Mouse (Mus musculus): ENCODE results near the gene Lims1. TPM values are rescaled to one million over a fixed set of nuclear protein-coding genes. Genes with fewer than 3 reads are reported as not detected.

The Lims1 gene
- polyA plus RNA-seq, 1 experiment from 2014 or later = 87.4 TPM

DNA sequence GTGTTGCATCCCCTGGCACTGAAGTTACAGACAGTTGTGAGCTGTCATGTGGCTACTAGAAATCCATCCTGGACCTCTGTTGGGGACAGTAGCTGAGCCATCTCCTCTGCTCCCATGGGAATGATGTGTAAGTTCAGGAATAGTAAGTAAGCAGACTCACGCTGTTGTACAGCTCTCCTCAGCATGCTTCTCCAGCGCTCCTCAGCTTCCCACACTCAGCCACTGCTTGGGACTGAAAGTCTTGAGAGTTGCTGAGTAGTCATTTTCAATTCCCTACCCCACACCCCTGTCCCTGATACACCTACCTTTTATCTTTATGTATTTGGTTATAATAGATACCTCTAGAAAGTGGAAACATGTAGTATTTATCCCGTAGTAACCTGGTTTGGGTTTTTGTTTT is 33.2 kb downstream of the Lims1 start:
- Histone ChIP-seq H3K4me1 (ENCODE audit: control insufficient read depth, insufficient read depth, low read length) (no peaks in the 10 kb centered on the region), H3K36me3 (ENCODE audit: control insufficient read depth, insufficient read depth, low read length) (no peaks in the 10 kb centered on the region), H3K27me3 (ENCODE audit: control insufficient read depth, insufficient read depth, low read length) (no peaks in the 10 kb centered on the region), H3K9me3 (ENCODE audit: control insufficient read depth, low read length) (no peaks in the 10 kb centered on the region), H3K9ac (ENCODE audit: low read length) (no peak overlapping the region), H3K4me3 (ENCODE audit: low read depth, low read length) (no peak overlapping the region), H3K4me2 (ENCODE audit: low read depth) (no peak overlapping the region), H3K27ac (ENCODE audit: low read depth, low read length) (no peak overlapping the region)
- DNase-seq (ENCODE audit: low spot score) (no peak), ATAC-seq (ENCODE audit: insufficient read depth, low FRiP score, low TSS enrichment) (no peak)
- WGBS = 94% methylated on average over 3 of the region's 3 CpGs

DNA sequence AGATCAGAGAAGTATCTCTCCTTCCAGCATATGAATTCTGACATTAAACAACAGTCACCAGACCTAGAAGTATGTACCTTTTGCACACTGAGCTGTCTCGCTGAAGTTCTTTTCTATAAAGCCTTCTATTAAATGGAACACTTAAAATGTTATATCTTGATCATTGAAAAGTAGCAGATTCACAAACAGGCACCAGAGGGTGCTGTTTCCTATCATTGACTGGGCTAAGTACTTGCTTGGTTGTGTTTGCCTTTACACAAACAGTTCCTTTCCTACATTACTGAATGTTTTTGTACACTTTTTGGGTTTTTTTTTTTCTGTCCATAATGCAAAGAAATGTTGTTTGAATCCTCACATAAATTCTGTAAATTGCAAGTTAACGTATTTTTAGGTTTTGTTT is 35.9 kb downstream of the Lims1 start:
- DNase-seq (ENCODE audit: low spot score) (no peak), ATAC-seq (ENCODE audit: insufficient read depth, low FRiP score, low TSS enrichment) (no peak)
- no peak overlapping the region for H3K4me2 ChIP-seq (ENCODE audit: low read depth)
- no peak overlapping the region for H3K9ac ChIP-seq (ENCODE audit: low read length)
- no peaks in the 10 kb centered on the region for H3K27me3 ChIP-seq (ENCODE audit: control insufficient read depth, insufficient read depth, low read length)
- H3K4me3 ChIP-seq (ENCODE audit: low read depth, low read length) = no peak overlapping the region
- H3K9me3 ChIP-seq (ENCODE audit: control insufficient read depth, low read length) = no peaks in the 10 kb centered on the region
- no peaks in the 10 kb centered on the region for H3K36me3 ChIP-seq (ENCODE audit: control insufficient read depth, insufficient read depth, low read length)
- H3K4me1 ChIP-seq (ENCODE audit: control insufficient read depth, insufficient read depth, low read length) = no peaks in the 10 kb centered on the region
- H3K27ac ChIP-seq (ENCODE audit: low read depth, low read length) = no peak overlapping the region
- 91% methylated on average over 2 of the region's 2 CpGs for WGBS

DNA sequence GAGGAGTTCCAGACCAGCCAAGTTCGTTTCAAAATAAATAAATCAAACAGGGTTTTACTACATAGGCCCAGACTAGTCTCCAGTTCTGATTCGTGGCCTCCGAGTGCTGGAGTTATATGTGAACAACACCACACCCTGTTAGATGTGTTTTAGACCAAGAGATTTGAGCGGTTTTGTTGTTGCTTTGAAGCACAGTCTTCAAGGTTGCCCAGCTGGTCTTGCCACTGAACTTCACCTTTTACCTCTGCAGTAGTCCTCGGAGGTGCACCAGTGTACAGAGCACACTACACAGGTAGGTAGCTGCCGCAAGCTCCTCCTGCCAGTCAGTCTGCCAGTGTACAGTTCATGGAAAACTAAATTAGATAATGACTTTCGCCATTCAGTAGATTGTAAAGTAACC is 36.7 kb downstream of the Lims1 start:
- H3K9me3 ChIP-seq (ENCODE audit: control insufficient read depth, low read length) = no peaks in the 10 kb centered on the region
- no peak overlapping the region for H3K9ac ChIP-seq (ENCODE audit: low read length)
- no peaks in the 10 kb centered on the region for H3K4me1 ChIP-seq (ENCODE audit: control insufficient read depth, insufficient read depth, low read length)
- H3K36me3 ChIP-seq (ENCODE audit: control insufficient read depth, insufficient read depth, low read length) = no peaks in the 10 kb centered on the region
- no peak overlapping the region for H3K4me2 ChIP-seq (ENCODE audit: low read depth)
- DNase-seq (ENCODE audit: low spot score) (no peak), ATAC-seq (ENCODE audit: insufficient read depth, low FRiP score, low TSS enrichment) (no peak)
- no peak overlapping the region for H3K4me3 ChIP-seq (ENCODE audit: low read depth, low read length)
- H3K27ac ChIP-seq (ENCODE audit: low read depth, low read length) = no peak overlapping the region
- WGBS = 92% methylated on average over 7 of the region's 7 CpGs
- no peaks in the 10 kb centered on the region for H3K27me3 ChIP-seq (ENCODE audit: control insufficient read depth, insufficient read depth, low read length)

DNA sequence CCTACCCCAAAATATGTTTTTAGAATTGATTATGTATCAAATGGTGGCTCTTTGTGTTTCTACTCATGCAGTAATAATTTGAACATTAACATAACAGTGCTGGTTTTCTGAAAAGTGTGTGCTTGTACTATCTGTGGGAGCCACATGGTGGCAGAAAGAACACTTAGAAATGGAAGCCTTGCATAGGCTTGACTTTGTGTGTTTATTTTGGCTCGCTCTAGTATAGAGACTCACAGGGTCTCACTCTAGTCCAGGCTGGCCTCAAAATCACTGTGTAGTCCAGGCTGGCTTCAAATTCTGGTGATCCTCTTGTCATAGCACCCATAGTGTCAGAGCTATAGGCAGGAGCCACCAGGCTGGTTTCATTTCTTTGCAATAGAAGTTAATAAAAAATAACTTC is 39.5 kb downstream of the Lims1 start:
- ATAC-seq (ENCODE audit: insufficient read depth, low FRiP score, low TSS enrichment) (no peak), DNase-seq (ENCODE audit: low spot score) (no peak)
- Histone ChIP-seq H3K27me3 (ENCODE audit: control insufficient read depth, insufficient read depth, low read length) (no peaks in the 10 kb centered on the region), H3K4me2 (ENCODE audit: low read depth) (no peak overlapping the region), H3K27ac (ENCODE audit: low read depth, low read length) (no peak overlapping the region), H3K36me3 (ENCODE audit: control insufficient read depth, insufficient read depth, low read length) (no peaks in the 10 kb centered on the region), H3K9me3 (ENCODE audit: control insufficient read depth, low read length) (no peaks in the 10 kb centered on the region), H3K9ac (ENCODE audit: low read length) (no peak overlapping the region), H3K4me3 (ENCODE audit: low read depth, low read length) (no peak overlapping the region), H3K4me1 (ENCODE audit: control insufficient read depth, insufficient read depth, low read length) (no peaks in the 10 kb centered on the region)
- WGBS = 93% methylated on average over 1 of the region's 1 CpGs

DNA sequence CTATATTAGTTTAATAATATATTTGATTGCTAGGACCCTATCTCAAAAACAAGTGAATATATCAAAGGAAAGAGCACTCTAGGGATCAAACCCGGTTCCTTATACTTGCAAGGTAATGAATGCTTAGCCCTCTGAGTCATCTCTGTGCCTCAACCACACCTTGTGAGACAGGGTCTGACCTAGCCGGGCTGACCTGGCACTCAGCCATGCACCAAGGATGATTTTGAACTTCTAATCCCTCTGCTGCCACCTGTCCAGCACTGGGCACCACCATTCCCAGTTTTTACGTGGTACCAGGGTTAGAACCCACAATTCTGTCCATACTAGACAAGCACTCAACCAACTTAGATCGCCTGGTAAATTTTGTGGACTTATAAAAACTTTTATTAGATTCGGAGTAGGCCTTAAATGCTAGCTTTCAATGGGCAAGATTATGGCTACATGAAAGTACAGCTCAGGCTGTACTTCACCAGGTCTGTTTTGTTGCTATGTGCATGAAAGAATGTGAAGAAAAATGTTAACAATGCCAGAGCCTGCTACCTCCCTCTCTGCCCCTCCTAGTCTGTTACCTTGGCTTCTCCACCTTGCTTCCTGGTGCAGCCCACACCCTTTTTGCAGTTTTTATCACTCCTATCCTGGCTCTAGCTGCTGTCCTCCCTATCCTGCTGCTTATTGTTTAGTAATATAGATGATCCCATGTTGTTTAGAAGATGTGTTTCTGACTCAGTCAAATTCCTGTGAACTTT is 41.7 kb downstream of the Lims1 start:
- Histone ChIP-seq H3K27ac (ENCODE audit: low read depth, low read length) (no peak overlapping the region), H3K4me1 (ENCODE audit: control insufficient read depth, insufficient read depth, low read length) (no peaks in the 10 kb centered on the region), H3K36me3 (ENCODE audit: control insufficient read depth, insufficient read depth, low read length) (no peaks in the 10 kb centered on the region), H3K9ac (ENCODE audit: low read length) (no peak overlapping the region), H3K27me3 (ENCODE audit: control insufficient read depth, insufficient read depth, low read length) (no peaks in the 10 kb centered on the region), H3K9me3 (ENCODE audit: control insufficient read depth, low read length) (no peaks in the 10 kb centered on the region), H3K4me3 (ENCODE audit: low read depth, low read length) (no peak overlapping the region), H3K4me2 (ENCODE audit: low read depth) (no peak overlapping the region)
- DNase-seq (ENCODE audit: low spot score) (no peak), ATAC-seq (ENCODE audit: insufficient read depth, low FRiP score, low TSS enrichment) (no peak)
- WGBS = 86% methylated on average over 5 of the region's 5 CpGs

DNA sequence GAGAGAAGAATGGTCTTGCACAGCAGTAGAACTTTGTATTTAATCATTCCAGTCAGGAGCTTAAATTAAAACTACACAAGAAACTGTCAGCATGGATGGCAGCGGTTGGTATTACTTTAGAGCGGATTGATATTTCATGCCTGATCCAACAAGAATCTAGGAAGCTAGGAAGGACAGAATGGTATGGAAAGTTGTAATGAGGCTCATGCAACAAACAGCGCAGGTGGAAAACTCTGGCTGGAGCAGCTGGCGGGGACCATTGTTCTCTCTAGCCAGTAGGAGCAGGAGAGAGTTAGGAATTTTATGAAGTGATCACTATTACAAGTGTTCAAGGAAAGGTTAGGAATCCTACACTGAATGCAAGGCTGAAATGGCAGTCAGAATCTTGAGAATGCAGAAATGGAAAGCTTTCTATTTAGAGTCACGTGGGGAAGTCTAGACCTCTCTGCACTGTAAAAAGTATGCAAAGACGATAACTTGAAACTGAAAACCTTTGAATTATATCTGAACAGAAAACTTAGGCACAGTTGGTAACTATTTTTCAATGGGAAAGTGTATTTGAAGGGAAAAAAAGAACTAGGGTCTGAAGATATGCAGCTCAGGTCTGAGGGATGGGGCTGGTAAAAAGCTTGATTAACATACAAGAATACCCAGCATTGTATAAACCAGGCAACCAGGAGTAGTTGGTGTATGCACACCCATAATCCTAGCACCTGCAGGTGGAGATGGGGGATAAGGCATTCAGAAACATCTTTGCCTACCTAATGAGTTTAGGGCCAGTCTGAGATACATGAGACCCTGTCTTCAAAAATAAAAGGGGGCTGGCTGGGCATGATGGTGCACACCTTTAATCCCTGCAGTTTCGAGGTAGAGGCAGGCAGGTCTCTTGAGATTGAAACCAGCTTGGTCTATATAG is 45.8 kb downstream of the Lims1 start:
- Histone ChIP-seq H3K9ac (ENCODE audit: low read length) (no peak overlapping the region), H3K27ac (ENCODE audit: low read depth, low read length) (no peak overlapping the region), H3K36me3 (ENCODE audit: control insufficient read depth, insufficient read depth, low read length) (no peaks in the 10 kb centered on the region), H3K4me2 (ENCODE audit: low read depth) (no peak overlapping the region), H3K27me3 (ENCODE audit: control insufficient read depth, insufficient read depth, low read length) (no peaks in the 10 kb centered on the region), H3K4me3 (ENCODE audit: low read depth, low read length) (no peak overlapping the region), H3K9me3 (ENCODE audit: control insufficient read depth, low read length) (no peaks in the 10 kb centered on the region), H3K4me1 (ENCODE audit: control insufficient read depth, insufficient read depth, low read length) (no peaks in the 10 kb centered on the region)
- no peak for ATAC-seq (ENCODE audit: insufficient read depth, low FRiP score, low TSS enrichment)
- no peak for DNase-seq (ENCODE audit: low spot score)
- WGBS = 89% methylated on average over 7 of the region's 7 CpGs

DNA sequence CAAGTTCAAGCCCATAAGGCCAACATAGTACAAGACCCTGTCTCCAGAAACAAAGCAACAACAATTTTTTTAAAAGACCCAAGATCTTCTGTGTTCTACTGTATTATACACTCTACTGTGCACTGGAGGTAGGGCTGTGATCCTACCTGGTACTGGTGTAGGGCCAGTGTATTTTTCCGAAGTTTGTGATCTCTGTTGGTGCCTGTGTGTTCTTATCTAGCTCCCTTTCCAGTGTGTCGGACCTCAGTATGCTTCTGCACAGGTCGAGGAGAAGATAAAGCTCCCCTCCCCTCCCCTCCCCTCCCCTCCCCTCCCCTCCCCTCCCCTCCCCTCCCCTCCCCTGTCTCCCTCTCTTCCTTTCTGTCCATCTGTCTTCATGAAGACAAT is 46.4 kb downstream of the Lims1 start:
- no peaks in the 10 kb centered on the region for H3K4me1 ChIP-seq (ENCODE audit: control insufficient read depth, insufficient read depth, low read length)
- H3K27me3 ChIP-seq (ENCODE audit: control insufficient read depth, insufficient read depth, low read length) = no peaks in the 10 kb centered on the region
- H3K9ac ChIP-seq (ENCODE audit: low read length) = no peak overlapping the region
- H3K4me2 ChIP-seq (ENCODE audit: low read depth) = no peak overlapping the region
- no peak overlapping the region for H3K4me3 ChIP-seq (ENCODE audit: low read depth, low read length)
- DNase-seq (ENCODE audit: low spot score) (no peak), ATAC-seq (ENCODE audit: insufficient read depth, low FRiP score, low TSS enrichment) (no peak)
- no peaks in the 10 kb centered on the region for H3K9me3 ChIP-seq (ENCODE audit: control insufficient read depth, low read length)
- no peaks in the 10 kb centered on the region for H3K36me3 ChIP-seq (ENCODE audit: control insufficient read depth, insufficient read depth, low read length)
- WGBS = 38% methylated on average over 3 of the region's 3 CpGs
- H3K27ac ChIP-seq (ENCODE audit: low read depth, low read length) = no peak overlapping the region

DNA sequence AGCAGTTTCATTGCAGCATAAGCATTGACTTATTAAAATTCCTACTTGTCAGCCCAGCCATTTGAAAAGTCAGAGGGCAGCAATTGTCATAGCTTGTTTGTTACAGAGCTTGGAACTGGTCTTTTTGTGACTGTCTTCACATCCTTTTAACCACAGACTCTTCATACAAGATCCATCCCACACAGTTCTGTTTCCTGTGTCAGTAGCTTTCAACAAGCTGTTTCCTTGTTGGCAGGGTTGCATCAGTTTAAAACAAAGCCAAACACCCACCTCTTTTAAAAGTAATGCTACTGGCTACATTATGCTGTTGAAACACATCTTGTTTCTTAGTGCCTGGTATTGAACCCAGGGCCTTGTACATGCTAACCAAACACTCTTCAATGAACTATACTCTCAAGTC is 46.9 kb downstream of the Lims1 start:
- DNase-seq (ENCODE audit: low spot score) (no peak), ATAC-seq (ENCODE audit: insufficient read depth, low FRiP score, low TSS enrichment) (no peak)
- Histone ChIP-seq H3K9ac (ENCODE audit: low read length) (no peak overlapping the region), H3K36me3 (ENCODE audit: control insufficient read depth, insufficient read depth, low read length) (no peaks in the 10 kb centered on the region), H3K9me3 (ENCODE audit: control insufficient read depth, low read length) (no peaks in the 10 kb centered on the region), H3K27me3 (ENCODE audit: control insufficient read depth, insufficient read depth, low read length) (no peaks in the 10 kb centered on the region), H3K4me1 (ENCODE audit: control insufficient read depth, insufficient read depth, low read length) (no peaks in the 10 kb centered on the region), H3K4me2 (ENCODE audit: low read depth) (no peak overlapping the region), H3K27ac (ENCODE audit: low read depth, low read length) (no peak overlapping the region), H3K4me3 (ENCODE audit: low read depth, low read length) (no peak overlapping the region)

DNA sequence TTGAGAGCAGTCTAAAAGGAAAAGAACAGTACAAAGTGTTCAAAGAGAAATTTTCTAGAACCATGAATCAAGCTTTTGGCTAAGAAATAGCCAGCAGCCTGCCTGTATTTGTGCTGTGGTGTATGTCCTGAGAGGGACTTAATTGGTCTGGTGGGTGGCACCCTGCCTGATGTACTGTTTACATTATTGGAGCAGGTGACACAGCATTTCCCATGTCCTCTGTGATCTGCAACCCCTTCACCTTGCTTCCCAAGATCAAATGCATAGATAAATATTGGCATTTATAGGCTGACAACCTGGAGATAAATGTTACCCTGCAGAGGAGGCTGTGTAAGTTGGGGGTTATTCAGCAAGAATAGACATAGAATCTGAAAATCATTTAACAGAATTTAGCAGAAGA is 47.3 kb downstream of the Lims1 start:
- no peak overlapping the region for H3K27ac ChIP-seq (ENCODE audit: low read depth, low read length)
- H3K9ac ChIP-seq (ENCODE audit: low read length) = no peak overlapping the region

More for the DNA sequence above, 47.3 kb downstream of the Lims1 start:
- ATAC-seq (ENCODE audit: insufficient read depth, low FRiP score, low TSS enrichment) (no peak), DNase-seq (ENCODE audit: low spot score) (no peak)
- Histone ChIP-seq H3K9me3 (ENCODE audit: control insufficient read depth, low read length) (no peaks in the 10 kb centered on the region), H3K27me3 (ENCODE audit: control insufficient read depth, insufficient read depth, low read length) (no peaks in the 10 kb centered on the region), H3K4me3 (ENCODE audit: low read depth, low read length) (no peak overlapping the region), H3K4me1 (ENCODE audit: control insufficient read depth, insufficient read depth, low read length) (no peaks in the 10 kb centered on the region), H3K4me2 (ENCODE audit: low read depth) (no peak overlapping the region), H3K36me3 (ENCODE audit: control insufficient read depth, insufficient read depth, low read length) (no peaks in the 10 kb centered on the region)

All from neural tube, embryonic 11.5 days (tissue).